Mouse (Mus musculus) heart, adult 2 months (tissue): ENCODE data around the gene Nr6a1. TPM values are rescaled to one million over a fixed set of nuclear protein-coding genes. Genes with fewer than 3 reads are reported as not detected.

Experiments
- DNase-seq, 2 experiments: peaks; one replicate each; pipeline ENCODE4 v3.0.0; 2021
- H3K27ac ChIP-seq: fragments of 200-600 bp; 2 replicates; pipeline ENCODE4 v1.8.1; 2022
- H3K27me3 ChIP-seq: fragments of 200-500 bp; 2 replicates; pipeline ENCODE4 v1.6.1; 2012; ENCODE audit warnings: mild to moderate bottlenecking, low read length, inconsistent platforms, mixed read lengths; ENCODE audit not compliant: control insufficient read depth, insufficient read depth
- H3K36me3 ChIP-seq: fragments of 200-500 bp; 2 replicates; pipeline ENCODE4 v1.6.1; 2012; ENCODE audit warnings: low read length, inconsistent platforms; ENCODE audit not compliant: control insufficient read depth, insufficient read depth
- H3K4me1 ChIP-seq: fragments of 200-500 bp; 2 replicates; pipeline ENCODE4 v1.6.1; 2011; ENCODE audit warnings: low read length; ENCODE audit not compliant: control insufficient read depth, insufficient read depth
- H3K4me3 ChIP-seq: fragments of 200-600 bp; 2 replicates; pipeline ENCODE4 v1.8.1; 2022
- H3K79me2 ChIP-seq: fragments of 200-500 bp; replicated peaks from 2 replicates; pipeline ENCODE4 v1.6.1; 2012; ENCODE audit warnings: mild to moderate bottlenecking, inconsistent platforms, low read length, moderate library complexity, mixed read lengths; ENCODE audit not compliant: control insufficient read depth, insufficient read depth
- H3K9ac ChIP-seq: fragments of 200-500 bp; 2 replicates; pipeline ENCODE4 v1.6.1; 2012; ENCODE audit warnings: low read depth, mild to moderate bottlenecking, control low read depth, inconsistent platforms, low read length, mixed read lengths
- CTCF ChIP-seq: fragments of 200-600 bp; IDR thresholded peaks from 2 replicates; pipeline ENCODE4 v1.8.1; 2022; ENCODE audit warnings: antibody characterized with exemption, mild to moderate bottlenecking, moderate library complexity
- EP300 ChIP-seq: fragments of 200-500 bp; IDR thresholded peaks from 2 replicates; pipeline ENCODE4 v1.6.1; 2011; ENCODE audit warnings: low read depth, low read length, control low read depth; ENCODE audit not compliant: insufficient read depth
- POLR2A ChIP-seq: fragments of 200-500 bp; IDR thresholded peaks from 2 replicates; pipeline ENCODE4 v1.6.1; 2011; ENCODE audit warnings: mild to moderate bottlenecking, low read depth, low read length, control low read depth; ENCODE audit not compliant: insufficient read depth
- WGBS: fragments of 180-500 bp; shearing (Covaris S2); methylation state at CpG from one replicate; pipeline ENCODE4 v1.1.7; 2018; 5-methylcytosine and 5-hydroxymethylcytosine counted together
- intact Hi-C: fragments of 180-260 bp; cut with DNase I; formaldehyde crosslinking; loops from one replicate; pipeline ENCODE4 v1.15.1; 2025
- polyA plus RNA-seq: library from polyadenylated mRNA; depleted of rRNA; stranded (reverse); fragments of >200 nt; gene quantifications from 2 replicates; pipeline ENCODE4 v1.2.3, GENCODE M21; 2012
- total RNA-seq, 2 experiments: library from RNA; stranded (reverse); gene quantifications; 2 replicates each; pipeline ENCODE4 v1.2.3; 2021

Nr6a1 gene
- total and polyA plus RNA-seq, 3 experiments: 1.2 to 1.4 (median 1.3) TPM

GRCm38 (mm10) chr2:38846319-38846718 lies 81.2 kb downstream of the Nr6a1 start:
- intact Hi-C loops: no loop called here
- H3K27me3 ChIP-seq: no peaks in the 10 kb centered on the region
- H3K36me3 ChIP-seq: no peaks in the 10 kb centered on the region

GRCm38 (mm10) chr2:38835489-38835888 lies 92.0 kb downstream of the Nr6a1 start:
- Histone ChIP-seq H3K27ac (no peak overlapping the region), H3K4me1 (no peaks in the 10 kb centered on the region), H3K27me3 (no peaks in the 10 kb centered on the region), H3K36me3 (no peaks in the 10 kb centered on the region), H3K9ac (no peak overlapping the region), H3K79me2 (no peaks in the 10 kb centered on the region), H3K4me3 (no peak overlapping the region)
- WGBS: 75% methylated on average over 6 of the region's 6 CpGs
- TF ChIP-seq POLR2A (no peak), EP300 (no peak), CTCF (no peak)
- intact Hi-C loops: no loop called here
- DNase-seq: no peak

More at GRCm38 (mm10) chr2:38846319-38846718, 81.2 kb downstream of the Nr6a1 start:
- Histone ChIP-seq H3K79me2 (no peaks in the 10 kb centered on the region), H3K27ac (no peak overlapping the region), H3K4me1 (no peaks in the 10 kb centered on the region), H3K4me3 (no peak overlapping the region), H3K9ac (no peak overlapping the region)
- no peak for DNase-seq
- WGBS: 91% methylated on average over 2 of the region's 2 CpGs
- TF ChIP-seq EP300 (no peak), CTCF (no peak), POLR2A (no peak)

GRCm38 (mm10) chr2:38831976-38832375 lies 95.5 kb downstream of the Nr6a1 start:
- intact Hi-C loops: loop anchor here (5.0 kb wide), 1 partner anchor 35 kb away; no protein-coding TSS in a partner anchor
- peak; percentile 57 for TF ChIP-seq CTCF
- TF ChIP-seq EP300: no peak

GRCm38 (mm10) chr2:38829521-38829920 lies 98.0 kb downstream of the Nr6a1 start:
- Histone ChIP-seq H3K27ac (no peak overlapping the region), H3K27me3 (no peaks in the 10 kb centered on the region), H3K79me2 (peaks cover 1% of the 10 kb centered on the region; the same call in 1 of the 2 replicates), H3K4me3 (no peak overlapping the region), H3K36me3 (no peaks in the 10 kb centered on the region; the same call in 1 of the 2 replicates), H3K4me1 (peaks cover 2% of the 10 kb centered on the region; the same call in 1 of the 2 replicates), H3K9ac (no peak overlapping the region)
- intact Hi-C loops: no loop called here
- TF ChIP-seq POLR2A: no peak
- TF ChIP-seq EP300: no peak
- TF ChIP-seq CTCF: no peak
- 28% methylated on average over 1 of the region's 1 CpGs for WGBS
- DNase-seq: no peak

More at GRCm38 (mm10) chr2:38831976-38832375, 95.5 kb downstream of the Nr6a1 start:
- Histone ChIP-seq H3K4me3 (no peak overlapping the region), H3K79me2 (peaks cover 1% of the 10 kb centered on the region; the same call in 1 of the 2 replicates), H3K9ac (no peak overlapping the region), H3K27ac (no peak overlapping the region), H3K4me1 (no peaks in the 10 kb centered on the region), H3K36me3 (no peaks in the 10 kb centered on the region; the same call in 1 of the 2 replicates), H3K27me3 (no peaks in the 10 kb centered on the region)
- no peak for DNase-seq

- intact Hi-C loops: no loop called here
- no peaks in the 10 kb centered on the region for H3K27me3 ChIP-seq
Observed at GRCm38 (mm10) chr2:38827801-38828306, 99.6 kb downstream of the Nr6a1 start.

GRCm38 (mm10) chr2:38826189-38826588 lies 101.3 kb downstream of the Nr6a1 start:
- no peak for TF ChIP-seq EP300
- no peak for TF ChIP-seq CTCF
- no peak for TF ChIP-seq POLR2A

More at GRCm38 (mm10) chr2:38827801-38828306, 99.6 kb downstream of the Nr6a1 start:
- no peak overlapping the region for H3K27ac ChIP-seq
- WGBS: 76% methylated on average over 3 of the region's 3 CpGs
- no peaks in the 10 kb centered on the region; the same call in 1 of the 2 replicates for H3K36me3 ChIP-seq
- no peak overlapping the region for H3K4me3 ChIP-seq
- no peak overlapping the region for H3K9ac ChIP-seq
- peaks cover 2% of the 10 kb centered on the region; the same call in 1 of the 2 replicates for H3K4me1 ChIP-seq
- H3K79me2 ChIP-seq: peaks cover 1% of the 10 kb centered on the region; the same call in 1 of the 2 replicates
- no peak for DNase-seq
- TF ChIP-seq CTCF (no peak), EP300 (no peak), POLR2A (no peak)

More at GRCm38 (mm10) chr2:38826189-38826588, 101.3 kb downstream of the Nr6a1 start:
- Histone ChIP-seq H3K36me3 (no peaks in the 10 kb centered on the region; the same call in 1 of the 2 replicates), H3K27ac (no peak overlapping the region), H3K79me2 (peaks cover 1% of the 10 kb centered on the region; the same call in 1 of the 2 replicates), H3K27me3 (no peaks in the 10 kb centered on the region), H3K4me1 (peaks cover 2% of the 10 kb centered on the region; the same call in 1 of the 2 replicates), H3K4me3 (no peak overlapping the region), H3K9ac (no peak overlapping the region)
- intact Hi-C loops: no loop called here
- no peak for DNase-seq
